Mouse (Mus musculus): Measurements from ENCODE around the gene Gm20696. TPM values are rescaled to one million over a fixed set of nuclear protein-coding genes. Genes with fewer than 3 reads are reported as not detected.

The Gm20696 gene
- polyA plus RNA-seq, 1 experiment from 2014 or later, result 3.4 TPM

GRCm38 (mm10) chr6:99260941-99261736 lies 405.5 kb downstream of the Gm20696 start:
- H3K27me3 ChIP-seq, result 0 out of 2 replicates have a peak, but pooled peaks cover 3% of the 10 kb centered on the region
- 51% methylated on average over 11 of the region's 11 CpGs for WGBS
- no peak overlapping the region for H3K4me2 ChIP-seq
- H3K27ac ChIP-seq (replicated peaks), result no peak overlapping the region
- no peak for ATAC-seq (ENCODE audit: low FRiP score, low read depth)
- peaks cover 20% of the 10 kb centered on the region for H3K4me1 ChIP-seq (replicated peaks)
- no peaks in the 10 kb centered on the region for H3K36me3 ChIP-seq
- H3K9ac ChIP-seq, result no peak overlapping the region
- no peak overlapping the region for H3K4me3 ChIP-seq
- no peaks in the 10 kb centered on the region for H3K9me3 ChIP-seq

- WGBS, result 83% methylated on average over 5 of the region's 5 CpGs
- Histone ChIP-seq H3K27me3 (no peaks in the 10 kb centered on the region), H3K36me3 (no peaks in the 10 kb centered on the region), H3K9ac (no peak overlapping the region), H3K4me1 (replicated peaks) (no peaks in the 10 kb centered on the region), H3K9me3 (no peaks in the 10 kb centered on the region), H3K4me3 (no peak overlapping the region), H3K4me2 (no peak overlapping the region), H3K27ac (replicated peaks) (no peak overlapping the region)
- no peak for ATAC-seq (ENCODE audit: low FRiP score, low read depth)
These were observed 408.3 kb downstream of the Gm20696 start for GRCm38 (mm10) chr6:99258346-99258745.

- Histone ChIP-seq H3K27me3 (no peaks in the 10 kb centered on the region), H3K27ac (replicated peaks) (no peak overlapping the region), H3K4me1 (replicated peaks) (no peaks in the 10 kb centered on the region), H3K9me3 (no peaks in the 10 kb centered on the region), H3K4me3 (no peak overlapping the region), H3K4me2 (no peak overlapping the region), H3K36me3 (no peaks in the 10 kb centered on the region), H3K9ac (no peak overlapping the region)
- WGBS, result 88% methylated on average over 2 of the region's 2 CpGs
- no peak for ATAC-seq (ENCODE audit: low FRiP score, low read depth)
These were observed 408.9 kb downstream of the Gm20696 start for GRCm38 (mm10) chr6:99257676-99258075.

- 90% methylated on average over 8 of the region's 8 CpGs for WGBS
- H3K36me3 ChIP-seq, result no peaks in the 10 kb centered on the region
- H3K9ac ChIP-seq, result no peak overlapping the region
- H3K4me2 ChIP-seq, result no peak overlapping the region
- H3K4me1 ChIP-seq (replicated peaks), result no peaks in the 10 kb centered on the region
- no peak overlapping the region for H3K4me3 ChIP-seq
- H3K9me3 ChIP-seq, result no peaks in the 10 kb centered on the region
- no peaks in the 10 kb centered on the region for H3K27me3 ChIP-seq
- ATAC-seq (ENCODE audit: low FRiP score, low read depth), result no peak
- H3K27ac ChIP-seq (replicated peaks), result no peak overlapping the region
These were observed 413.3 kb downstream of the Gm20696 start for GRCm38 (mm10) chr6:99253331-99253730.

GRCm38 (mm10) chr6:99252816-99253215 lies 413.8 kb downstream of the Gm20696 start:
- WGBS, result 78% methylated on average over 5 of the region's 5 CpGs
- H3K9me3 ChIP-seq, result no peaks in the 10 kb centered on the region

GRCm38 (mm10) chr6:99251924-99252323 lies 414.7 kb downstream of the Gm20696 start:
- Histone ChIP-seq H3K9me3 (no peaks in the 10 kb centered on the region), H3K9ac (no peak overlapping the region), H3K27ac (replicated peaks) (no peak overlapping the region), H3K4me2 (no peak overlapping the region), H3K4me1 (replicated peaks) (no peaks in the 10 kb centered on the region), H3K36me3 (no peaks in the 10 kb centered on the region), H3K4me3 (no peak overlapping the region), H3K27me3 (no peaks in the 10 kb centered on the region)
- no peak for ATAC-seq (ENCODE audit: low FRiP score, low read depth)
- 92% methylated on average over 4 of the region's 4 CpGs for WGBS

More at GRCm38 (mm10) chr6:99252816-99253215, 413.8 kb downstream of the Gm20696 start:
- no peak overlapping the region for H3K4me2 ChIP-seq
- no peak overlapping the region for H3K27ac ChIP-seq (replicated peaks)
- no peak overlapping the region for H3K4me3 ChIP-seq
- no peaks in the 10 kb centered on the region for H3K36me3 ChIP-seq
- no peaks in the 10 kb centered on the region for H3K4me1 ChIP-seq (replicated peaks)
- H3K27me3 ChIP-seq, result no peaks in the 10 kb centered on the region
- no peak overlapping the region for H3K9ac ChIP-seq
- ATAC-seq (ENCODE audit: low FRiP score, low read depth), result no peak

GRCm38 (mm10) chr6:99251222-99251621 lies 415.4 kb downstream of the Gm20696 start:
- Histone ChIP-seq H3K9ac (no peak overlapping the region), H3K4me2 (no peak overlapping the region)

GRCm38 (mm10) chr6:99249496-99250030 lies 417.0 kb downstream of the Gm20696 start:
- Histone ChIP-seq H3K36me3 (no peaks in the 10 kb centered on the region), H3K9me3 (no peaks in the 10 kb centered on the region), H3K4me1 (replicated peaks) (no peaks in the 10 kb centered on the region), H3K4me2 (no peak overlapping the region), H3K9ac (no peak overlapping the region), H3K27me3 (no peaks in the 10 kb centered on the region), H3K27ac (replicated peaks) (no peak overlapping the region), H3K4me3 (no peak overlapping the region)
- 79% methylated on average over 5 of the region's 5 CpGs for WGBS
- no peak for ATAC-seq (ENCODE audit: low FRiP score, low read depth)

More at GRCm38 (mm10) chr6:99251222-99251621, 415.4 kb downstream of the Gm20696 start:
- Histone ChIP-seq H3K4me3 (no peak overlapping the region), H3K36me3 (no peaks in the 10 kb centered on the region), H3K27me3 (no peaks in the 10 kb centered on the region), H3K27ac (replicated peaks) (no peak overlapping the region), H3K9me3 (no peaks in the 10 kb centered on the region), H3K4me1 (replicated peaks) (no peaks in the 10 kb centered on the region)
- ATAC-seq (ENCODE audit: low FRiP score, low read depth), result no peak
- 90% methylated on average over 3 of the region's 3 CpGs for WGBS

GRCm38 (mm10) chr6:99248396-99248795 lies 418.2 kb downstream of the Gm20696 start:
- H3K4me3 ChIP-seq, result no peak overlapping the region
- no peak overlapping the region for H3K27ac ChIP-seq (replicated peaks)
- whole genome bisulfite sequencing, result 90% methylated on average over 8 of the region's 8 CpGs
- H3K27me3 ChIP-seq, result no peaks in the 10 kb centered on the region
- H3K9ac ChIP-seq, result no peak overlapping the region
- ATAC-seq (ENCODE audit: low FRiP score, low read depth), result no peak
- no peaks in the 10 kb centered on the region for H3K36me3 ChIP-seq
- no peak overlapping the region for H3K4me2 ChIP-seq
- no peaks in the 10 kb centered on the region for H3K9me3 ChIP-seq
- no peaks in the 10 kb centered on the region for H3K4me1 ChIP-seq (replicated peaks)

- no peaks in the 10 kb centered on the region for H3K36me3 ChIP-seq
- H3K4me1 ChIP-seq (replicated peaks), result no peaks in the 10 kb centered on the region
- H3K4me2 ChIP-seq, result no peak overlapping the region
- H3K4me3 ChIP-seq, result no peak overlapping the region
- no peak for ATAC-seq (ENCODE audit: low FRiP score, low read depth)
- H3K27me3 ChIP-seq, result no peaks in the 10 kb centered on the region
- no peak overlapping the region for H3K9ac ChIP-seq
- 97% methylated on average over 10 of the region's 10 CpGs for WGBS
- H3K9me3 ChIP-seq, result no peaks in the 10 kb centered on the region
- H3K27ac ChIP-seq (replicated peaks), result no peak overlapping the region
These were observed 424.8 kb downstream of the Gm20696 start for GRCm38 (mm10) chr6:99241625-99242395.

GRCm38 (mm10) chr6:99240764-99241163 lies 425.8 kb downstream of the Gm20696 start:
- Histone ChIP-seq H3K27me3 (no peaks in the 10 kb centered on the region), H3K4me1 (replicated peaks) (no peaks in the 10 kb centered on the region), H3K27ac (replicated peaks) (no peak overlapping the region), H3K9ac (no peak overlapping the region), H3K4me2 (no peak overlapping the region), H3K9me3 (no peaks in the 10 kb centered on the region), H3K4me3 (no peak overlapping the region), H3K36me3 (no peaks in the 10 kb centered on the region)
- no peak for ATAC-seq (ENCODE audit: low FRiP score, low read depth)

GRCm38 (mm10) chr6:99235588-99235987 lies 431.0 kb downstream of the Gm20696 start:
- no peak overlapping the region for H3K4me2 ChIP-seq
- no peaks in the 10 kb centered on the region for H3K27me3 ChIP-seq
- H3K27ac ChIP-seq (replicated peaks), result no peak overlapping the region
- H3K4me1 ChIP-seq (replicated peaks), result no peaks in the 10 kb centered on the region
- no peaks in the 10 kb centered on the region for H3K36me3 ChIP-seq
- WGBS, result 88% methylated on average over 8 of the region's 8 CpGs
- H3K9me3 ChIP-seq, result no peaks in the 10 kb centered on the region
- H3K4me3 ChIP-seq, result no peak overlapping the region
- H3K9ac ChIP-seq, result no peak overlapping the region
- ATAC-seq (ENCODE audit: low FRiP score, low read depth), result no peak

All from hindbrain, embryonic 15.5 days (tissue).